Mouse (Mus musculus) ES-E14 (cell line): Measurements from ENCODE around the gene Tmem89.

Source experiments
- CHD2 ChIP-seq: IDR thresholded peaks from 2 replicates; pipeline ENCODE4 v1.6.1; 2014; ENCODE audit warnings: mild to moderate bottlenecking, low read depth, low read length, inconsistent platforms
- HCFC1 ChIP-seq: IDR thresholded peaks from 2 replicates; pipeline ENCODE4 v1.6.1; 2012; ENCODE audit warnings: low read length, inconsistent platforms, borderline replicate concordance; ENCODE audit not compliant: insufficient read depth
- MAFK ChIP-seq: IDR thresholded peaks from 2 replicates; pipeline ENCODE4 v1.6.1; 2014; ENCODE audit warnings: mild to moderate bottlenecking, low read depth, low read length, inconsistent platforms; ENCODE audit not compliant: insufficient read depth
- ZC3H11A ChIP-seq: IDR thresholded peaks from 2 replicates; pipeline ENCODE4 v1.6.1; 2012; ENCODE audit warnings: low read depth, mild to moderate bottlenecking, inconsistent platforms, low read length, borderline replicate concordance
- ZNF384 ChIP-seq: IDR thresholded peaks from 2 replicates; pipeline ENCODE4 v1.6.1; 2012; ENCODE audit warnings: low read depth, low read length, inconsistent platforms

- TF ChIP-seq ZNF384 (no peak), MAFK (no peak), ZC3H11A (no peak), HCFC1 (no peak), CHD2 (no peak)
These were observed 11.5 kb downstream of the Tmem89 start for GRCm38 (mm10) chr9:108925897-108926296.
